Mouse (Mus musculus) retina, postnatal 1 day (tissue): Measurements from ENCODE around the gene Atp8a2.

ENCODE experiments used
- DNase-seq: peaks from one replicate; pipeline ENCODE4 v3.0.0-alpha.2; 2012

Gene Atp8a2

GRCm38 (mm10) chr14:59893971-59894370, 303.0 kb downstream of the Atp8a2 start:
- DNase-seq = no peak

GRCm38 (mm10) chr14:59892084-59892483, 304.9 kb downstream of the Atp8a2 start:
- DNase-seq = no peak

- no peak for DNase-seq
These were observed 305.5 kb downstream of the Atp8a2 start for GRCm38 (mm10) chr14:59891491-59891890.

GRCm38 (mm10) chr14:59890818-59891217, 306.2 kb downstream of the Atp8a2 start:
- no peak for DNase-seq

- no peak for DNase-seq
These were observed 306.9 kb downstream of the Atp8a2 start for GRCm38 (mm10) chr14:59890107-59890506.

GRCm38 (mm10) chr14:59888446-59888845, 308.5 kb downstream of the Atp8a2 start:
- no peak for DNase-seq

GRCm38 (mm10) chr14:59888046-59888445, 308.9 kb downstream of the Atp8a2 start:
- no peak for DNase-seq

- DNase-seq = peak; percentile 92
These were observed 309.7 kb downstream of the Atp8a2 start for GRCm38 (mm10) chr14:59887061-59887861.

GRCm38 (mm10) chr14:59883517-59884069, 313.4 kb downstream of the Atp8a2 start:
- DNase-seq = no peak

GRCm38 (mm10) chr14:59880829-59881228, 316.1 kb downstream of the Atp8a2 start:
- DNase-seq = no peak

GRCm38 (mm10) chr14:59878248-59878647, 318.7 kb downstream of the Atp8a2 start:
- no peak for DNase-seq

- no peak for DNase-seq
These were observed 320.5 kb downstream of the Atp8a2 start for GRCm38 (mm10) chr14:59876525-59876924.

- DNase-seq = no peak
These were observed 328.6 kb downstream of the Atp8a2 start for GRCm38 (mm10) chr14:59868369-59868768.

- peak; percentile 53 for DNase-seq
These were observed 329.2 kb downstream of the Atp8a2 start for GRCm38 (mm10) chr14:59867749-59868148.

- DNase-seq = no peak
These were observed 331.0 kb downstream of the Atp8a2 start for GRCm38 (mm10) chr14:59866001-59866400.

- peak; percentile 28 for DNase-seq
These were observed 334.6 kb downstream of the Atp8a2 start for GRCm38 (mm10) chr14:59862351-59862750.

- no peak for DNase-seq
These were observed 337.1 kb downstream of the Atp8a2 start for GRCm38 (mm10) chr14:59859830-59860229.

- DNase-seq = no peak
These were observed 338.3 kb downstream of the Atp8a2 start for GRCm38 (mm10) chr14:59858501-59859225.

GRCm38 (mm10) chr14:59853139-59853538, 343.8 kb downstream of the Atp8a2 start:
- no peak for DNase-seq

GRCm38 (mm10) chr14:59846609-59847375, 350.2 kb downstream of the Atp8a2 start:
- no peak for DNase-seq

- no peak for DNase-seq
These were observed 353.6 kb downstream of the Atp8a2 start for GRCm38 (mm10) chr14:59843264-59843942.

- peak; percentile 47 for DNase-seq
These were observed 356.8 kb downstream of the Atp8a2 start for GRCm38 (mm10) chr14:59839951-59840720.
